Mouse (Mus musculus): ENCODE data around the gene Bicdl1. TPM values are rescaled to one million over a fixed set of nuclear protein-coding genes. Genes with fewer than 3 reads are reported as not detected.

Bicdl1 gene
- polyA plus RNA-seq, 1 experiment from 2014 or later, result 13.7 TPM

- ATAC-seq (ENCODE audit: low read depth) (no peak), DNase-seq (ENCODE audit: low spot score) (no peak)
- no peaks in the 10 kb centered on the region for H3K4me1 ChIP-seq (ENCODE audit: control insufficient read depth, insufficient read depth, low read length)
- H3K27me3 ChIP-seq (replicated peaks; ENCODE audit: control insufficient read depth, insufficient read depth, low read length), result no peaks in the 10 kb centered on the region
- WGBS, result 76% methylated on average over 4 of the region's 4 CpGs
- H3K9me3 ChIP-seq (ENCODE audit: control insufficient read depth, low read length), result no peaks in the 10 kb centered on the region
- no peak overlapping the region for H3K4me3 ChIP-seq (ENCODE audit: low read depth, low read length)
- no peaks in the 10 kb centered on the region for H3K36me3 ChIP-seq (ENCODE audit: control insufficient read depth, insufficient read depth, low read length)
- no peak overlapping the region for H3K4me2 ChIP-seq (ENCODE audit: low read depth, low read length)
- no peak overlapping the region for H3K27ac ChIP-seq (replicated peaks; ENCODE audit: low read depth, low read length)
- no peak overlapping the region for H3K9ac ChIP-seq (ENCODE audit: low read depth, low read length)
Observed at GRCm38 (mm10) chr5:115710171-115710570, 21.2 kb downstream of the Bicdl1 start.

GRCm38 (mm10) chr5:115708930-115709329 lies 22.5 kb downstream of the Bicdl1 start:
- H3K27me3 ChIP-seq (replicated peaks; ENCODE audit: control insufficient read depth, insufficient read depth, low read length), result no peaks in the 10 kb centered on the region
- H3K4me3 ChIP-seq (ENCODE audit: low read depth, low read length), result no peak overlapping the region
- H3K27ac ChIP-seq (replicated peaks; ENCODE audit: low read depth, low read length), result no peak overlapping the region
- no peaks in the 10 kb centered on the region for H3K36me3 ChIP-seq (ENCODE audit: control insufficient read depth, insufficient read depth, low read length)
- H3K9ac ChIP-seq (ENCODE audit: low read depth, low read length), result no peak overlapping the region
- WGBS, result 59% methylated on average over 3 of the region's 3 CpGs
- DNase-seq (ENCODE audit: low spot score), result no peak
- ATAC-seq (ENCODE audit: low read depth), result no peak
- H3K9me3 ChIP-seq (ENCODE audit: control insufficient read depth, low read length), result no peaks in the 10 kb centered on the region
- no peak overlapping the region for H3K4me2 ChIP-seq (ENCODE audit: low read depth, low read length)
- H3K4me1 ChIP-seq (ENCODE audit: control insufficient read depth, insufficient read depth, low read length), result no peaks in the 10 kb centered on the region

- no peaks in the 10 kb centered on the region for H3K9me3 ChIP-seq (ENCODE audit: control insufficient read depth, low read length)
- ATAC-seq (ENCODE audit: low read depth) (no peak), DNase-seq (ENCODE audit: low spot score) (no peak)
- no peaks in the 10 kb centered on the region for H3K4me1 ChIP-seq (ENCODE audit: control insufficient read depth, insufficient read depth, low read length)
- no peak overlapping the region for H3K4me3 ChIP-seq (ENCODE audit: low read depth, low read length)
- H3K4me2 ChIP-seq (ENCODE audit: low read depth, low read length), result no peak overlapping the region
- no peak overlapping the region for H3K27ac ChIP-seq (replicated peaks; ENCODE audit: low read depth, low read length)
- 53% methylated on average over 3 of the region's 3 CpGs for WGBS
- H3K27me3 ChIP-seq (replicated peaks; ENCODE audit: control insufficient read depth, insufficient read depth, low read length), result no peaks in the 10 kb centered on the region
- H3K36me3 ChIP-seq (ENCODE audit: control insufficient read depth, insufficient read depth, low read length), result no peaks in the 10 kb centered on the region
- H3K9ac ChIP-seq (ENCODE audit: low read depth, low read length), result no peak overlapping the region
Observed at GRCm38 (mm10) chr5:115701981-115702380, 29.4 kb downstream of the Bicdl1 start.

- H3K27ac ChIP-seq (replicated peaks; ENCODE audit: low read depth, low read length), result no peak overlapping the region
- no peak for DNase-seq (ENCODE audit: low spot score)
- WGBS, result 57% methylated on average over 4 of the region's 4 CpGs
- H3K36me3 ChIP-seq (ENCODE audit: control insufficient read depth, insufficient read depth, low read length), result no peaks in the 10 kb centered on the region
- no peak overlapping the region for H3K9ac ChIP-seq (ENCODE audit: low read depth, low read length)
- H3K4me1 ChIP-seq (ENCODE audit: control insufficient read depth, insufficient read depth, low read length), result no peaks in the 10 kb centered on the region
- H3K9me3 ChIP-seq (ENCODE audit: control insufficient read depth, low read length), result no peaks in the 10 kb centered on the region
- no peaks in the 10 kb centered on the region for H3K27me3 ChIP-seq (replicated peaks; ENCODE audit: control insufficient read depth, insufficient read depth, low read length)
- no peak overlapping the region for H3K4me2 ChIP-seq (ENCODE audit: low read depth, low read length)
- no peak overlapping the region for H3K4me3 ChIP-seq (ENCODE audit: low read depth, low read length)
- ATAC-seq (ENCODE audit: low read depth), result no peak
Observed at GRCm38 (mm10) chr5:115701215-115701614, 30.2 kb downstream of the Bicdl1 start.

- Histone ChIP-seq H3K4me3 (ENCODE audit: low read depth, low read length) (no peak overlapping the region), H3K27ac (replicated peaks; ENCODE audit: low read depth, low read length) (no peak overlapping the region), H3K36me3 (ENCODE audit: control insufficient read depth, insufficient read depth, low read length) (no peaks in the 10 kb centered on the region), H3K9ac (ENCODE audit: low read depth, low read length) (no peak overlapping the region), H3K4me2 (ENCODE audit: low read depth, low read length) (no peak overlapping the region), H3K4me1 (ENCODE audit: control insufficient read depth, insufficient read depth, low read length) (no peaks in the 10 kb centered on the region), H3K9me3 (ENCODE audit: control insufficient read depth, low read length) (no peaks in the 10 kb centered on the region), H3K27me3 (replicated peaks; ENCODE audit: control insufficient read depth, insufficient read depth, low read length) (no peaks in the 10 kb centered on the region)
- ATAC-seq (ENCODE audit: low read depth) (no peak), DNase-seq (ENCODE audit: low spot score) (no peak)
- 64% methylated on average over 4 of the region's 5 CpGs for WGBS
Observed at GRCm38 (mm10) chr5:115696811-115697210, 34.6 kb downstream of the Bicdl1 start.

GRCm38 (mm10) chr5:115695191-115695770 lies 36.1 kb downstream of the Bicdl1 start:
- Histone ChIP-seq H3K36me3 (ENCODE audit: control insufficient read depth, insufficient read depth, low read length) (no peaks in the 10 kb centered on the region), H3K27me3 (replicated peaks; ENCODE audit: control insufficient read depth, insufficient read depth, low read length) (no peaks in the 10 kb centered on the region), H3K4me3 (ENCODE audit: low read depth, low read length) (no peak overlapping the region), H3K9me3 (ENCODE audit: control insufficient read depth, low read length) (no peaks in the 10 kb centered on the region), H3K27ac (replicated peaks; ENCODE audit: low read depth, low read length) (no peak overlapping the region), H3K4me1 (ENCODE audit: control insufficient read depth, insufficient read depth, low read length) (no peaks in the 10 kb centered on the region), H3K4me2 (ENCODE audit: low read depth, low read length) (no peak overlapping the region), H3K9ac (ENCODE audit: low read depth, low read length) (no peak overlapping the region)
- WGBS, result 73% methylated on average over 6 of the region's 6 CpGs
- DNase-seq (ENCODE audit: low spot score), result no peak
- no peak for ATAC-seq (ENCODE audit: low read depth)

- no peaks in the 10 kb centered on the region for H3K9me3 ChIP-seq (ENCODE audit: control insufficient read depth, low read length)
- DNase-seq (ENCODE audit: low spot score), result no peak
- no peaks in the 10 kb centered on the region for H3K4me1 ChIP-seq (ENCODE audit: control insufficient read depth, insufficient read depth, low read length)
- H3K36me3 ChIP-seq (ENCODE audit: control insufficient read depth, insufficient read depth, low read length), result no peaks in the 10 kb centered on the region
- no peak overlapping the region for H3K9ac ChIP-seq (ENCODE audit: low read depth, low read length)
- H3K4me2 ChIP-seq (ENCODE audit: low read depth, low read length), result no peak overlapping the region
- ATAC-seq (ENCODE audit: low read depth), result no peak
- WGBS, result 48% methylated on average over 3 of the region's 3 CpGs
- no peak overlapping the region for H3K27ac ChIP-seq (replicated peaks; ENCODE audit: low read depth, low read length)
- H3K27me3 ChIP-seq (replicated peaks; ENCODE audit: control insufficient read depth, insufficient read depth, low read length), result no peaks in the 10 kb centered on the region
- no peak overlapping the region for H3K4me3 ChIP-seq (ENCODE audit: low read depth, low read length)
Observed at GRCm38 (mm10) chr5:115693271-115693670, 38.1 kb downstream of the Bicdl1 start.

GRCm38 (mm10) chr5:115686716-115687115 lies 44.7 kb downstream of the Bicdl1 start:
- Histone ChIP-seq H3K9me3 (ENCODE audit: control insufficient read depth, low read length) (no peaks in the 10 kb centered on the region), H3K27ac (replicated peaks; ENCODE audit: low read depth, low read length) (no peak overlapping the region), H3K4me2 (ENCODE audit: low read depth, low read length) (no peak overlapping the region), H3K4me1 (ENCODE audit: control insufficient read depth, insufficient read depth, low read length) (peaks cover 8% of the 10 kb centered on the region; the same call in 1 of the 2 replicates), H3K9ac (ENCODE audit: low read depth, low read length) (no peak overlapping the region), H3K27me3 (replicated peaks; ENCODE audit: control insufficient read depth, insufficient read depth, low read length) (no peaks in the 10 kb centered on the region), H3K4me3 (ENCODE audit: low read depth, low read length) (no peak overlapping the region), H3K36me3 (ENCODE audit: control insufficient read depth, insufficient read depth, low read length) (no peaks in the 10 kb centered on the region)
- ATAC-seq (ENCODE audit: low read depth), result no peak
- no peak for DNase-seq (ENCODE audit: low spot score)
- 35% methylated on average over 7 of the region's 7 CpGs for WGBS

- DNase-seq (ENCODE audit: low spot score) (no peak), ATAC-seq (ENCODE audit: low read depth) (no peak)
- Histone ChIP-seq H3K4me3 (ENCODE audit: low read depth, low read length) (no peak overlapping the region), H3K4me1 (ENCODE audit: control insufficient read depth, insufficient read depth, low read length) (peaks cover 8% of the 10 kb centered on the region; the same call in 1 of the 2 replicates), H3K27me3 (replicated peaks; ENCODE audit: control insufficient read depth, insufficient read depth, low read length) (no peaks in the 10 kb centered on the region), H3K9ac (ENCODE audit: low read depth, low read length) (no peak overlapping the region), H3K9me3 (ENCODE audit: control insufficient read depth, low read length) (no peaks in the 10 kb centered on the region), H3K36me3 (ENCODE audit: control insufficient read depth, insufficient read depth, low read length) (no peaks in the 10 kb centered on the region), H3K4me2 (ENCODE audit: low read depth, low read length) (no peak overlapping the region), H3K27ac (replicated peaks; ENCODE audit: low read depth, low read length) (no peak overlapping the region)
- WGBS, result 74% methylated on average over 10 of the region's 10 CpGs
Observed at GRCm38 (mm10) chr5:115685126-115685525, 46.3 kb downstream of the Bicdl1 start.
